Mouse (Mus musculus) MN1 (cell line): Measurements from ENCODE around the gene Sntg2.

Experiments used
- DNase-seq: peaks from one replicate; pipeline ENCODE4 v3.0.0-alpha.2; 2016; ENCODE audit warnings: low spot score

Gene Sntg2

DNA sequence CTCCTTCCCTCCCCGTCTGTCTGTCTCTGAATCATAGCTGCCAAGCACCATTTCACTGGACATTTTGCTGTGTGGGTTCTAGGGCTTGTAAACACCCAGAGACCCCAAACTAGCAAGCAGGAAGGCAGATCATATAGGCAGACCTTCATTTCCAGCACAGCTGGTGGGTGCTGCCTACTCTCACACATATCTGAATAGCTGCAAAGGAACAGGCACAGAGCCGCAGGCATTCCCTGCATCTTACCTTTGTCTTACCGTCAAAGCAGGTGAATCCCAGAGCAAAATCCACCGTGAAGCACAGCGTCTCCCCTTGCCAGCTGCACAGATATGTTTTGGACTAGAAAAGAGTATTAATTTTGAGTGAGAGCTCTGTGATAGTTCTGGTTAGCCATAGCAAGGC is 172.1 kb downstream of the Sntg2 start:
- no peak for DNase-seq

GRCm38 (mm10) chr12:30200621-30201020 is 172.6 kb downstream of the Sntg2 start:
- DNase-seq = no peak

GRCm38 (mm10) chr12:30199735-30200134 is 173.4 kb downstream of the Sntg2 start:
- DNase-seq = no peak

DNA sequence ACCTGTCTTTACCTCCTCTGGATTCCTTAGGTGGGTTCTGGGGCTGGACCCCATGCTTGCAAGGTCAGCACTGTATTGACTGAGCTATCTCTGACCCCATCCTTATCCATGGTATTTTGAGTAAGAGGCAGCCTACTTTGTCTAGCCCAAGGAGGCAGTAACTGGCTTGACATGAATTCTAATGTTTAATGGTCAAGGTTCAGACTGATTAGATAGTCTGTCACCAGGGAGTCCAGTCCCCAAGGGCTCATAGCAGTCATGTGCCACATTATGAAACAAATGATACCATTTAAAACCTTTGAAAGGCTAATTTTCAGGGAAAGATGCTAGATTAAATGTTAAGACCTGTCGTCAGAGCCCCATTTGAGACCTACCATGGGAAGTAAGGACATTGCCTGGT is 174.9 kb downstream of the Sntg2 start:
- DNase-seq = no peak

- no peak for DNase-seq
Measured at GRCm38 (mm10) chr12:30181721-30182120, 191.5 kb downstream of the Sntg2 start.

GRCm38 (mm10) chr12:30179623-30180022 is 193.6 kb downstream of the Sntg2 start:
- DNase-seq = no peak

DNA sequence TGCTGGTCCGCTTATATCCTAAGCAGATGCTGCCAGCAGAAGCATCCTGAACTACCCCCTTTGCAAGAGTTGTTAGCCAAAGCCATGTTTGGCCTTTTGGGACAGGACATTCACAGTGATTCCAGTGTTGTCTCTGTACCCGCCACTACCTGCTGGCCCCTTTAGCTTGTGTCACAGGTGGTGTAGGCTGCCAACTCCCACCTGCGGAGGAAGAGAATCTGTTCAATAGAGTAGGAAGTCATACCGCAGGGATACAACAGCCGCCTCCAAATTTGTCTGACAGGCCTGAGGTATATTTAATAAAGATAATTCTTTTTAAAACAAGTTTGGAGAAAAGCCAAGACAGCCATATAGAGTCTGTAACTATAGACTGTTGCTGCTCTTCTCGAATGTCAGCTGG is 195.2 kb downstream of the Sntg2 start:
- DNase-seq = no peak

DNA sequence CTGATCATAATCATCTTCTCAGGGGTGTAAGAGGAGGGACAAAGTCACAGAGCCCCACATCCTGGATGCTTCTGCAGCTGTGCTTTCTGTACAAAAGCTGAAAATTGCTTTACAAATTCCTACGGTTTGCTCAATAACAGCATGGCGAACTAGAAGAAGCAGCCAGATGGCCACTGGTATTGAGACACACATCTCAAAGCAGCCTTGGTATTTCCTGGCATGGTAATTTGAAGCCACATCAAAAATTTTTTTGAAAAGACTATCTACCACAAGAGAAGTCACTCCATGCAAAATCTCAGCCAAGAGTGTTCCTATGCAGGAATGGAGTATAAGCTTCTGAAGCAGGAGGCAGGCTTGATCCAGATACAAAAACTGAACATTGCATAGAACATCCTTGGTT is 195.6 kb downstream of the Sntg2 start:
- DNase-seq = no peak

DNA sequence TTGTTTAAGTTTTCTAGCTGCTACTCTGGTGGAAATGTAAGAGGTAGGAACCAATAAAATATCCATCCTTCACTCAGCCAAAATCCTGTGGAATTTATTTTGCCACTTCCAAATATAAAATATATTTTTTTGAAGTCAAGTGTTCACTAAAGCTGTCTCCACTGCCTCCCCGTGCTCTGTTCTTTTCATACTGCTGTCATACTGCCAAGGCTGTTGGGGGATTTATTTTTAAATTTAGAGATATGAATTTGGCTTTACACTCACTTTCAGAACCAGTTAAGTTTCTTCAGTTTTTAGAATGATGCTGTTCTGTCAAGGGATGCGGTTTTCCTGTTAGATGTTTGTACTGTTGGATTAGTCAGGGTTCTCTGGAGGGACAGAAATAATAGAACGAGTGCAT is 204.7 kb downstream of the Sntg2 start:
- no peak for DNase-seq

DNA sequence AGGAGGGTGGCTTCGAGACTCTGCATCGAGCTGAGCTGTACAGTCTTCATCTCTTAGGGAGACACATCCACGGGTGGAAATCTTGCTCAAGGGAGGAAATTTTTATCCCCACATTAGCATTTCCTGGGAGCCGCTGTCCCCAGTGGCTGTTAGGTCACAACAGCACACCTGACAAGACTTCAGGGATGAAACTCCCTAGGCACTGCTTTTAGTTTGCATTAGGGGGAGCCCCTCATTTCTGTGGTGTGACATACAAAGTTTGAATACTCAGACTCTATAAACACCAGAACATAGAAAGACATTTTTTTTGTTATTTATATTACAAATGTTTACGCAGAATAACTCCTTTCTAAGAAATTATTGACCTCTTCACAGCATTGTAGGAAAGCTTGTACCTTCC is 208.6 kb downstream of the Sntg2 start:
- DNase-seq = no peak

DNA sequence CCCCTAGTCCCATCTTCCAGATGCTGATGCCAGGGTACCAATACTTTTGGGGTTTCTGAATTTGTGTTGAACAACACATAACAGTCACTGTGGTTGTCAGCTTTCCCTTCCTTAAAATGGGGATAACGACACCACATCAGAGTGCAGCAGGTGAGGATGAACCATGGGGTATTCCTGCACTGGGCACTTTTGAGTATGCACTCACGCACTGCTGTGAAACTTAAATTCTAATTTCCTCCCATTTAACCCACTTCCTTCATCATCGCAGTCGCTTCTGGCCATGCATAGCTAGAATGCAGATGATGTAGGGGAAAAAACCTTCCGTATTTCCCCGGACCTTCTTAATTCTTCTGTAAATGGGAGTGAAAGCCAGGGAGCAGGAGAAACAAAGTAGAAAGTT is 209.2 kb downstream of the Sntg2 start:
- no peak for DNase-seq

- DNase-seq = no peak
Measured at GRCm38 (mm10) chr12:30161731-30162406, 211.3 kb downstream of the Sntg2 start.

DNA sequence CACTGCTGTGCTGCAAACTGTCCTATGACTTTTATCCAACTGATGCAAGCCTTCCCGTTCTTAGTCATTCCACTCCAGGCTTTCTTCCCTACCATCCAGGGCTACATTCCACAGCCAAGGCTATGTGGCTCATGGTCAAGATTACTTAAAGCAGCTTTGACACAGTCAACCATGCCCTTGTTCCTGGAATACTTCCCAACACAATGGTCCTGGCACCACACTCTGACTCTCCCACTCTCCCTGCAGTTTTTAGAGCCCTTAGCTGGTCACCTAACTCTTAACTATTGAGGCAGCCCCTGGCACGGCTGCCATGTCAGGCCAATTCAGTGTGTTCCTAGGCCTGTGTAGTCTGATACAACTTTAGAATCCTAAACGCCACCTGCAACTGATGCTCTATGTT is 212.7 kb downstream of the Sntg2 start:
- no peak for DNase-seq

DNA sequence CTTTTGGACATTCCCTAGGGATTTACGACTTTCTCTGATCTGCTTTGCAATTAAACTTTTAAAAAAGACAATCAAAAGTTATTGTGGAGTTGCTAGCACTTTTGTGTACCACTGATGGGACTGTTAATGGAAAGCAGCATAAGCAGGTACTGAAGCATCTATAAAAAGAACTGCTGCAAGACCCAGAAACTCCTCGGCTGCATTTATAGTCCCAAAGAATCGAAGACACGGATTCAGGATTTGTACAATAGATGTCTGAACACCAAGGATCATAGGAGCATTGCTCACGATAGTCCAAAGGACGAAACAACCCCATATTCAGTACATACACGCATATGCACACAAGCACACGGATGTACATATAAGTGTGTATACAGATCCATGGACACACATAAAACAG is 213.4 kb downstream of the Sntg2 start:
- DNase-seq = no peak

GRCm38 (mm10) chr12:30154079-30154673 is 219.0 kb downstream of the Sntg2 start:
- no peak for DNase-seq

DNA sequence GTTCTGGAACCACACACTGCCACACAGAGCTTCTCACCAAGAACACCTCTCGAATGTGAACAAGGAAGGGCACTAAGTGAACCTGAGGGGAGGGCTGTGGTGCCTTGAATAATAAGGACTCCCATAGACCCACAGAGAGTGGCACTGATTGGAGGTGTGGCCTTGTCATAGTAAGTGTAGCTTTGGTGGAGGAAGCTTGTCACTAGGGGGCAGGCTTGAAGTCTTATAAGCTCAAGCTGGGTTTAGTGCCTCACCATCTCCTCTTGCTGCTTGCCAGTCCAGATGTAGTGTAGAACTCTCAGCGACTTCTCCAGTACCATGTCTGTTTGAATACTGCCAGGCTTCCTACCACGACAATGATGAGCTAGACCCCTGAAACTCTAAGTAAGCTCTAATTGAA is 231.1 kb downstream of the Sntg2 start:
- DNase-seq = no peak

- no peak for DNase-seq
Measured at GRCm38 (mm10) chr12:30132524-30132923, 240.7 kb downstream of the Sntg2 start, which contains the start of gene Tpo. Gene Tpo, minus strand, starts transcription at chr12:30132624.

- no peak for DNase-seq
Measured at GRCm38 (mm10) chr12:30129411-30129716, 243.8 kb downstream of the Sntg2 start.

DNA sequence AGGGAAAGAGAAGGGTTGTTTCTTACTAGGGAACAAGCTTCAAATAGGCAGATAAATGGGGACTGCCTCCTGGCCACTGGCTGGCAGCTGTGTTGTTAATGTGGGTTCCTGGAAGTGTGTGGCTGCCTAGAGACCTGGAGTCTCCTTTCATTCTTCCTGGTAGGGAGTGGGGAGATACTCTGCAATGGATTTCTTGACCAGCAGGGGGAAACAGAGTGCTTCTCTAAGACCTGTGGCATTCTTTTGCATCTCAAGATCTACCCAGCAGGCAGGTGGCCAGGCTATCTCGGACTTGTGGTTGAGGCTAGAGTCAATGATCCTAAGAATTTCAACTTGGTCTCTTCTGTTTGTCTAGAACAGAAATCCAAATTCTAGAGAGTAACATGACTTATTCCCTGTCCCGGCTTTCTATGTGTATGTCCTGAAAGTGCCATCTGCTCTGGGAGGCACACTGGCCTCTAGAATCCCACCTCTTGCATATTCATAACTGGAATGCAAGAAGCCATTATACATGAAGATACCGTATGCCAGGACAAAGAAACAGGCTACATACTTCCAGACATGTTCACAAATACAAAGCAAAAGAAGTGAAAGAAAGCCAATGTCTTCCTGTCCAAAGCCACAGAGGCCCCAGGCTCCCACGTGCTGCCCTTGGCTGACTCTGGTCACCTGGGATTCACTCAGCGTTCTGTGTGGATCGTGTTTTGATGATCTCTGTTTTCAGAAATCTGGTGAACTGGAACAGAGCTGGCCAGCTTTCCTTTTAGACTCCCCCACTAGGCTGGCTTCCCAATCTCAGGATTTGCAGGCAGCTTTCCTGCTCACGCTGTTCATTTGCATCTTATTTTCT is 244.4 kb downstream of the Sntg2 start:
- DNase-seq = peak; percentile 17
